Mouse (Mus musculus) forebrain, embryonic 14.5 days (tissue): ENCODE measurements around the gene Nectin2. TPM values are rescaled to one million over a fixed set of nuclear protein-coding genes. Genes with fewer than 3 reads are reported as not detected.

Experiments used
- ATAC-seq: fragments of 200-750 bp; cut with Nextera tagmentation; 2 replicates; pipeline ENCODE4 v1.8.0; 2017; ENCODE audit warnings: mild to moderate bottlenecking, moderate library complexity
- DNase-seq: peaks from one replicate; pipeline ENCODE4 v3.0.0-alpha.2; 2015; ENCODE audit warnings: low spot score
- H3K27ac ChIP-seq: fragments of 300-500 bp; sonication (generic); 2 replicates; pipeline ENCODE4 v1.5.1; 2014; ENCODE audit warnings: low read depth, mild to moderate bottlenecking, control low read depth, low read length, moderate library complexity
- H3K27me3 ChIP-seq: fragments of 300-500 bp; sonication (generic); replicated peaks from 2 replicates; pipeline ENCODE4 v1.6.1; 2014; ENCODE audit warnings: low read length, control low read depth, mixed read lengths; ENCODE audit not compliant: control insufficient read depth, insufficient read depth
- H3K36me3 ChIP-seq: fragments of 300-500 bp; sonication (generic); 2 replicates; pipeline ENCODE4 v1.6.1; 2014; ENCODE audit warnings: low read length, control low read depth; ENCODE audit not compliant: control insufficient read depth, insufficient read depth
- H3K4me1 ChIP-seq: fragments of 300-500 bp; sonication (generic); 2 replicates; pipeline ENCODE4 v1.6.1; 2014; ENCODE audit warnings: antibody characterized with exemption, low read length, control low read depth; ENCODE audit not compliant: control insufficient read depth, insufficient read depth
- H3K4me2 ChIP-seq: fragments of 300-500 bp; sonication (generic); 2 replicates; pipeline ENCODE4 v1.6.1; 2014; ENCODE audit warnings: mild to moderate bottlenecking, control low read depth, low read length
- H3K4me3 ChIP-seq: fragments of 300-500 bp; sonication (generic); 2 replicates; pipeline ENCODE4 v1.5.1; 2014; ENCODE audit warnings: low read depth, low read length, control low read depth
- H3K9ac ChIP-seq: fragments of 300-500 bp; sonication (generic); 2 replicates; pipeline ENCODE4 v1.6.1; 2014; ENCODE audit warnings: mild to moderate bottlenecking, low read length, control low read depth, moderate library complexity
- H3K9me3 ChIP-seq: fragments of 300-500 bp; sonication (generic); replicated peaks from 2 replicates; pipeline ENCODE4 v1.6.1; 2016; ENCODE audit warnings: low read length, control low read depth, mixed read lengths; ENCODE audit not compliant: control insufficient read depth
- WGBS: fragments of 180-500 bp; shearing (Covaris S2); extraction: QIAGEN DNeasy Blood & Tissue Kit; methylation state at CpG from one replicate; pipeline ENCODE4 v1.1.7; 2014; 5-methylcytosine and 5-hydroxymethylcytosine counted together
- polyA plus RNA-seq: library from polyadenylated mRNA; unstranded; fragments of >200 nt; fragmentation: Nextera tagmentation; extraction: Ambion mirVana; gene quantifications from 2 replicates; pipeline ENCODE4 v1.2.1, GENCODE M21; 2014

The Nectin2 gene
- polyA plus RNA-seq, 1 experiment from 2014 or later, result 33.0 TPM

DNA sequence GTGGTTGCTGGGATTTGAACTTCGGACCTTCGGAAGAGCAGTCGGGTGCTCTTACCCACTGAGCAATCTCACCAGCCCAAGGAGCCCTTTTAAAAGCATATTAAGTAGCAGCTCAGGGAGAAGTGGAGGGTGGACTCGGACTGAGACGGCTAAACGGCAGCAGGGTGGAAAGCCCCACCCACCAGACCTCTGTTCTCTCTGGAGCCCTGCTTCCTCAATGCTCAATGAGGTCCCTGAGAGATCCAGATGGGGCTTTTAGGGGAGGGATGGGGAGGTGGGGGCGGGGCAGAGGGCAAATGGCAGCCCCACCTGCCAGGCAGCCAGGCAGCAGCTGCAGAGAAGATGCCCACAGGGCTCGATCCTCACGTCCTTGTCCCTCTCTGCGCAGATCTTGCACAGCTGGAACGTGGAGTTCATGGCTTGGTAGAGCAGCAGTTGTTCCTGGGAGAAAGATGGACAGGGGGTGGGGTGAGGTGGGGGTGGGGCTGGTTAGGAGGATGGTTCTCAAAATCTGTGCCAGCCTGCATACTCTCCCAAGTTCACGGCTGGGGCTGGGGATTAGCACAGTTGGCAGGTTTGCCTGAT lies 35.7 kb upstream of the Nectin2 start:
- no peak overlapping the region for H3K9ac ChIP-seq
- no peak overlapping the region for H3K4me2 ChIP-seq
- DNase-seq (no peak), ATAC-seq (no peak)
- H3K27me3 ChIP-seq, result no peaks in the 10 kb centered on the region
- H3K4me3 ChIP-seq, result no peak overlapping the region
- H3K9me3 ChIP-seq, result no peaks in the 10 kb centered on the region
- 0 out of 2 replicates have a peak, but pooled peaks cover 2% of the 10 kb centered on the region for H3K4me1 ChIP-seq
- no peaks in the 10 kb centered on the region for H3K36me3 ChIP-seq
- no peak overlapping the region for H3K27ac ChIP-seq
- 56% methylated on average over 12 of the region's 12 CpGs for WGBS

GRCm38 (mm10) chr7:19784764-19785535 lies 34.7 kb upstream of the Nectin2 start:
- Histone ChIP-seq H3K9me3 (no peaks in the 10 kb centered on the region), H3K36me3 (no peaks in the 10 kb centered on the region), H3K27ac (no peak overlapping the region), H3K27me3 (no peaks in the 10 kb centered on the region), H3K4me1 (0 out of 2 replicates have a peak, but pooled peaks cover 2% of the 10 kb centered on the region), H3K4me3 (no peak overlapping the region), H3K9ac (no peak overlapping the region), H3K4me2 (no peak overlapping the region)
- 50% methylated on average over 11 of the region's 11 CpGs for WGBS
- DNase-seq, result no peak
- ATAC-seq, result no peak

GRCm38 (mm10) chr7:19783630-19784029 lies 33.3 kb upstream of the Nectin2 start:
- ATAC-seq (no peak), DNase-seq (no peak)
- Histone ChIP-seq H3K9ac (no peak overlapping the region), H3K36me3 (no peaks in the 10 kb centered on the region), H3K9me3 (no peaks in the 10 kb centered on the region), H3K4me3 (no peak overlapping the region), H3K27ac (no peak overlapping the region), H3K27me3 (no peaks in the 10 kb centered on the region), H3K4me1 (no peaks in the 10 kb centered on the region), H3K4me2 (no peak overlapping the region)
- WGBS, result 82% methylated on average over 8 of the region's 8 CpGs

DNA sequence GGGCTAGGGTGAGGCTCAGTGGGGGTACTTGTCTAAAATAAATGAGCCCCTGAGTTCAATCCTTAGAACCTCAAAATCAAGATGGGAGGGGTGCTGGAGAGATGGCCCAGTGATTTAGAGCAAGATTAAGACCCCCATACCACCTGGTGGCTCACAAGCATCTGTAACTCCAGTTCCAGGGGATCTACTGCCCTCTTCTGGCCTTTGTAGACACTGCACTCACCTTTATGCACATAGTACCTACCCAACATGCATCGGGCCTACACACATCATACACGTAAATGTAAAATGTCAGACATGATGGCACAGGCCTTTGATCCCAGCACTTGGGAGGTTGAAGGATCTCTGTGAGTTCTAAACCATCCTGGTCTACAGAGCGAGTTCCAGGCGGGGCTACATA lies 32.4 kb upstream of the Nectin2 start:
- no peak for ATAC-seq
- WGBS, result 91% methylated on average over 4 of the region's 4 CpGs
- no peak for DNase-seq

GRCm38 (mm10) chr7:19781741-19782140 lies 31.5 kb upstream of the Nectin2 start:
- H3K4me3 ChIP-seq, result no peak overlapping the region
- ATAC-seq (no peak), DNase-seq (no peak)
- no peaks in the 10 kb centered on the region for H3K4me1 ChIP-seq
- H3K9me3 ChIP-seq, result no peaks in the 10 kb centered on the region
- H3K36me3 ChIP-seq, result no peaks in the 10 kb centered on the region
- no peak overlapping the region for H3K4me2 ChIP-seq
- 86% methylated on average over 7 of the region's 7 CpGs for WGBS
- H3K27me3 ChIP-seq, result no peaks in the 10 kb centered on the region
- H3K27ac ChIP-seq, result no peak overlapping the region
- H3K9ac ChIP-seq, result no peak overlapping the region

More for the DNA sequence above, 32.4 kb upstream of the Nectin2 start:
- Histone ChIP-seq H3K27me3 (no peaks in the 10 kb centered on the region), H3K4me1 (no peaks in the 10 kb centered on the region), H3K9ac (no peak overlapping the region), H3K4me3 (no peak overlapping the region), H3K4me2 (no peak overlapping the region), H3K9me3 (no peaks in the 10 kb centered on the region), H3K27ac (no peak overlapping the region), H3K36me3 (no peaks in the 10 kb centered on the region)

DNA sequence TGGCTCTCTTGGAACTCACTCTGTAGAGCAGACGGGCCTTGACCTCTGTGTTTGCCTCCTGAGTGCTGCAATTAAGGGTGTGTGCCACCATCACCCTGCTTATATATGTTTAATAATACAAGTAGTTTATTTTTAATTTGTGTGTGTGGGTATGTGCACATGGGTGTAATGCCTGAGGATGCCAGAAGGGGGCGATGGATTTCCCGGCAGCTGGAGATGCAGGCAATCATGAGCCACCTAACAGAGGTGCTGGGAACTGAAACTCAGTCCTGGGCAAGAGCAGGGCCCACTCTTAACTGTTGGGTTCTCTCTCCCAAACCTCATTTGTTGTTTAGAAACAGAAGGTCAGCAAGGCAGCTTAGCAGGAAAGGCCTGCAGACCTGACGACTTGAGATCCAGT lies 29.6 kb upstream of the Nectin2 start:
- Histone ChIP-seq H3K4me2 (no peak overlapping the region), H3K9me3 (no peaks in the 10 kb centered on the region), H3K27ac (no peak overlapping the region), H3K36me3 (no peaks in the 10 kb centered on the region), H3K4me1 (no peaks in the 10 kb centered on the region), H3K9ac (no peak overlapping the region), H3K27me3 (no peaks in the 10 kb centered on the region), H3K4me3 (no peak overlapping the region)
- DNase-seq (no peak), ATAC-seq (no peak)
- 80% methylated on average over 4 of the region's 4 CpGs for WGBS

DNA sequence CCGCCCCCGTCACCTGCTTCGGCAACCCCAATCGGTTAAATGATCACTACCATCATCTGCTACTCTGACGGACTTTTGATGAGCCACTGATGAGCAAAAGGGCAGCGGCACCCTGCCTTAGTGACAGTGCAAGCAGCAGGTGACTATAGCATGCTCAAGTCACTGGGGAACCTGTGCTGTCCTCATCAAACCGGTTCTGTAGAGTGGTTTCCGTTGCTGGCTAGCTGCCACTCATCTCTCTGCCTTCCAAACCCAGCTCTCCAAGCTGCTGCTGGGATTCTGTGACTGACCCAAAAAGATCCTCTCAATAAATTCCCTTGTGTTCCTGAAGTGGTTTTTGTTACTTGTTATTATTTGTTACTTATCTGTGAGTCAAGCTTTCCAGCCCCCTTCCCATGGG lies 28.4 kb upstream of the Nectin2 start:
- H3K27me3 ChIP-seq, result no peaks in the 10 kb centered on the region
- no peaks in the 10 kb centered on the region for H3K36me3 ChIP-seq
- no peak overlapping the region for H3K4me2 ChIP-seq
- WGBS, result 86% methylated on average over 8 of the region's 8 CpGs
- no peak overlapping the region for H3K9ac ChIP-seq
- no peaks in the 10 kb centered on the region for H3K9me3 ChIP-seq
- no peak overlapping the region for H3K27ac ChIP-seq
- ATAC-seq (no peak), DNase-seq (no peak)
- H3K4me1 ChIP-seq, result no peaks in the 10 kb centered on the region
- no peak overlapping the region for H3K4me3 ChIP-seq

- Histone ChIP-seq H3K9me3 (no peaks in the 10 kb centered on the region), H3K27me3 (no peaks in the 10 kb centered on the region), H3K4me3 (no peak overlapping the region), H3K36me3 (no peaks in the 10 kb centered on the region), H3K27ac (no peak overlapping the region), H3K9ac (no peak overlapping the region), H3K4me2 (no peak overlapping the region), H3K4me1 (no peaks in the 10 kb centered on the region)
- 86% methylated on average over 11 of the region's 11 CpGs for WGBS
- DNase-seq (no peak), ATAC-seq (no peak)
These were observed 26.9 kb upstream of the Nectin2 start for GRCm38 (mm10) chr7:19777049-19777723.

- no peak overlapping the region for H3K4me3 ChIP-seq
- no peak overlapping the region for H3K9ac ChIP-seq
- H3K4me2 ChIP-seq, result no peak overlapping the region
- H3K9me3 ChIP-seq, result no peaks in the 10 kb centered on the region
- H3K36me3 ChIP-seq, result no peaks in the 10 kb centered on the region
- peaks cover 6% of the 10 kb centered on the region; the same call in 1 of the 2 replicates for H3K4me1 ChIP-seq
- no peak overlapping the region for H3K27ac ChIP-seq
- DNase-seq, result no peak
- ATAC-seq, result no peak
- 53% methylated on average over 4 of the region's 4 CpGs for WGBS
- H3K27me3 ChIP-seq, result peaks cover 12% of the 10 kb centered on the region; the same call in 1 of the 2 replicates
These were observed 21.4 kb upstream of the Nectin2 start for GRCm38 (mm10) chr7:19771682-19772081.
